Mouse (Mus musculus): ENCODE data around the gene E2f6. TPM values are rescaled to one million over a fixed set of nuclear protein-coding genes. Genes with fewer than 3 reads are reported as not detected.

The E2f6 gene
- total and polyA plus RNA-seq, 3 experiments = 46.7 to 84.1 (median 79.1) TPM

DNA sequence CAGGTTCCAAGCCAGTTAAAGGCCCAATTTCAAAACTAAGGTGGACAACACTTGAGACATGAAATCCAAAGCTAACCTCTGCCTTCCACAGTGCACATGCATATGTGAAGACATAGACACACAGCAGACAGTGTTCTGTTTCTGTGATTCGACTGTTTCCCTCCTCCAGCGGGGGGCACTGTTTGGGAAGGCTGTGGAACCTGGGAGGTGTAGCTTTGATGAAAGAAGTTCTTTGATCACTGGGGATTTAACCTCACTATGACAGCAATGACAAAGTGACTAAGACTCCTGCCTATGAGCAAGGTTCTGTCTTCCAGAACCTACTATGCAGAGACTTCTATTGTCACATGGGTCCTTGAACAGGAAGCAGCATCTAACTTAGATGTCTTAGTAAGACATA, 19.0 kb downstream of the E2f6 start:
- Histone ChIP-seq H3K27ac (no peak overlapping the region), H3K4me1 (ENCODE audit: control insufficient read depth, insufficient read depth, low read length) (peaks cover 17% of the 10 kb centered on the region), H3K79me2 (replicated peaks; ENCODE audit: control insufficient read depth, insufficient read depth, low read length) (no peaks in the 10 kb centered on the region), H3K9ac (ENCODE audit: low read depth, low read length) (no peak overlapping the region), H3K27me3 (ENCODE audit: control insufficient read depth, insufficient read depth, low read length) (no peaks in the 10 kb centered on the region), H3K36me3 (ENCODE audit: control insufficient read depth, insufficient read depth, low read length) (no peaks in the 10 kb centered on the region; the same call in 1 of the 2 replicates), H3K4me3 (no peak overlapping the region)
- 74% methylated on average over 2 of the region's 2 CpGs for WGBS
- intact Hi-C loops (cut with DNase I) = loop anchor here (5.0 to 10.0 kb wide), 3 partner anchors 105 to 183 kb away; partner anchors contain the start of gene 2410004P03Rik
- TF ChIP-seq EP300 (IDR thresholded peaks at IDR 0.05; ENCODE audit: insufficient read depth, low read depth, low read length) = no peak
- TF ChIP-seq POLR2A (IDR thresholded peaks at IDR 0.05; ENCODE audit: insufficient read depth, low read depth, low read length) = no peak
- peak; percentile 44 for TF ChIP-seq CTCF (IDR thresholded peaks at IDR 0.05)
- no peak for DNase-seq

GRCm38 (mm10) chr12:16831071-16831470, 20.3 kb downstream of the E2f6 start:
- Histone ChIP-seq H3K27ac (no peak overlapping the region), H3K27me3 (ENCODE audit: control insufficient read depth, insufficient read depth, low read length) (no peaks in the 10 kb centered on the region), H3K36me3 (ENCODE audit: control insufficient read depth, insufficient read depth, low read length) (peaks cover 6% of the 10 kb centered on the region), H3K4me1 (ENCODE audit: control insufficient read depth, insufficient read depth, low read length) (peaks cover 21% of the 10 kb centered on the region), H3K79me2 (replicated peaks; ENCODE audit: control insufficient read depth, insufficient read depth, low read length) (no peaks in the 10 kb centered on the region), H3K9ac (ENCODE audit: low read depth, low read length) (no peak overlapping the region), H3K4me3 (no peak overlapping the region)
- intact Hi-C loops (cut with DNase I) = no loop called here
- no peak for TF ChIP-seq EP300 (IDR thresholded peaks at IDR 0.05; ENCODE audit: insufficient read depth, low read depth, low read length)
- TF ChIP-seq CTCF (IDR thresholded peaks at IDR 0.05) = no peak
- TF ChIP-seq POLR2A (IDR thresholded peaks at IDR 0.05; ENCODE audit: insufficient read depth, low read depth, low read length) = no peak
- WGBS = 23% methylated on average over 4 of the region's 4 CpGs
- no peak for DNase-seq

GRCm38 (mm10) chr12:16834701-16835100, 23.9 kb downstream of the E2f6 start:
- no peak overlapping the region for H3K9ac ChIP-seq (ENCODE audit: low read depth, low read length)
- H3K27me3 ChIP-seq (ENCODE audit: control insufficient read depth, insufficient read depth, low read length) = no peaks in the 10 kb centered on the region
- H3K4me1 ChIP-seq (ENCODE audit: control insufficient read depth, insufficient read depth, low read length) = peaks cover 18% of the 10 kb centered on the region
- peaks cover 9% of the 10 kb centered on the region for H3K36me3 ChIP-seq (ENCODE audit: control insufficient read depth, insufficient read depth, low read length)
- intact Hi-C loops (cut with DNase I) = no loop called here
- peak overlapping the region; percentile 72 for H3K27ac ChIP-seq
- H3K79me2 ChIP-seq (replicated peaks; ENCODE audit: control insufficient read depth, insufficient read depth, low read length) = no peaks in the 10 kb centered on the region
- no peak overlapping the region for H3K4me3 ChIP-seq
- DNase-seq = peak in 1 of 2 experiments; percentile 28
- WGBS = 53% methylated on average over 11 of the region's 11 CpGs
- TF ChIP-seq EP300 (IDR thresholded peaks at IDR 0.05; ENCODE audit: insufficient read depth, low read depth, low read length) = no peak

DNA sequence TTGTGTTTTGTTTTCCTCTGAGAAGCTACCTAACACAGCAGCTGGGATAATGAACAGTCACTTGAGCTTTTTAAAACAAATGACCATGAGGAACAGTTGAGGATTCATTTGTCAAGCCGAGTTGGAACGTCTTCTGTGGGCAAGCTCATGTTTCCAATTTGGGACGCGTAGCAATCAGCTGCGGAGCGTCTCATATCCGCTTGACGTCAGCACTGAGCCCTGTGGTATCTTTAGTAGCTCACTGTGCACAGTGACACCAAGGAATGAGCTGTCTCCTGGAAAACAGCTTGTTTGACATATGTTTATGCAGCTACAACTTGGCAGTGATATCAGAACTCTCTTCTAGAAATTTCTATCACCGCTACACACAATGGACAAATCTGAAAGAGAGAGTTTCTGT, 25.4 kb downstream of the E2f6 start:
- DNase-seq = peak; percentile 68 to 83
- Histone ChIP-seq H3K27ac (peak overlapping the region; percentile 72), H3K79me2 (replicated peaks; ENCODE audit: control insufficient read depth, insufficient read depth, low read length) (no peaks in the 10 kb centered on the region), H3K9ac (ENCODE audit: low read depth, low read length) (peak overlapping the region; percentile 50), H3K4me1 (ENCODE audit: control insufficient read depth, insufficient read depth, low read length) (peaks cover 15% of the 10 kb centered on the region), H3K4me3 (peak overlapping the region; percentile 28; the same call in 1 of the 2 replicates), H3K27me3 (ENCODE audit: control insufficient read depth, insufficient read depth, low read length) (no peaks in the 10 kb centered on the region), H3K36me3 (ENCODE audit: control insufficient read depth, insufficient read depth, low read length) (peaks cover 9% of the 10 kb centered on the region)
- TF ChIP-seq EP300 (IDR thresholded peaks at IDR 0.05; ENCODE audit: insufficient read depth, low read depth, low read length) (peak; percentile 90), CTCF (IDR thresholded peaks at IDR 0.05) (peak; percentile 70), POLR2A (IDR thresholded peaks at IDR 0.05; ENCODE audit: insufficient read depth, low read depth, low read length) (peak; percentile 65)
- intact Hi-C loops (cut with DNase I) = loop anchor here (2.0 kb wide), 1 partner anchor 59 kb away; the partner anchor contains the start of gene Rock2
- WGBS = 4% methylated on average over 9 of the region's 9 CpGs

- Histone ChIP-seq H3K9ac (ENCODE audit: low read depth, low read length) (no peak overlapping the region), H3K4me3 (no peak overlapping the region), H3K27ac (no peak overlapping the region), H3K79me2 (replicated peaks; ENCODE audit: control insufficient read depth, insufficient read depth, low read length) (no peaks in the 10 kb centered on the region), H3K27me3 (ENCODE audit: control insufficient read depth, insufficient read depth, low read length) (no peaks in the 10 kb centered on the region), H3K36me3 (ENCODE audit: control insufficient read depth, insufficient read depth, low read length) (peaks cover 9% of the 10 kb centered on the region), H3K4me1 (ENCODE audit: control insufficient read depth, insufficient read depth, low read length) (peaks cover 12% of the 10 kb centered on the region)
- no peak for TF ChIP-seq EP300 (IDR thresholded peaks at IDR 0.05; ENCODE audit: insufficient read depth, low read depth, low read length)
- intact Hi-C loops (cut with DNase I) = loop anchor here (2.0 kb wide), 1 partner anchor 57 kb away; the partner anchor contains the start of gene Rock2
- whole genome bisulfite sequencing = 45% methylated on average over 4 of the region's 4 CpGs
- no peak for DNase-seq
Observed at GRCm38 (mm10) chr12:16837766-16838165, 27.0 kb downstream of the E2f6 start.

DNA sequence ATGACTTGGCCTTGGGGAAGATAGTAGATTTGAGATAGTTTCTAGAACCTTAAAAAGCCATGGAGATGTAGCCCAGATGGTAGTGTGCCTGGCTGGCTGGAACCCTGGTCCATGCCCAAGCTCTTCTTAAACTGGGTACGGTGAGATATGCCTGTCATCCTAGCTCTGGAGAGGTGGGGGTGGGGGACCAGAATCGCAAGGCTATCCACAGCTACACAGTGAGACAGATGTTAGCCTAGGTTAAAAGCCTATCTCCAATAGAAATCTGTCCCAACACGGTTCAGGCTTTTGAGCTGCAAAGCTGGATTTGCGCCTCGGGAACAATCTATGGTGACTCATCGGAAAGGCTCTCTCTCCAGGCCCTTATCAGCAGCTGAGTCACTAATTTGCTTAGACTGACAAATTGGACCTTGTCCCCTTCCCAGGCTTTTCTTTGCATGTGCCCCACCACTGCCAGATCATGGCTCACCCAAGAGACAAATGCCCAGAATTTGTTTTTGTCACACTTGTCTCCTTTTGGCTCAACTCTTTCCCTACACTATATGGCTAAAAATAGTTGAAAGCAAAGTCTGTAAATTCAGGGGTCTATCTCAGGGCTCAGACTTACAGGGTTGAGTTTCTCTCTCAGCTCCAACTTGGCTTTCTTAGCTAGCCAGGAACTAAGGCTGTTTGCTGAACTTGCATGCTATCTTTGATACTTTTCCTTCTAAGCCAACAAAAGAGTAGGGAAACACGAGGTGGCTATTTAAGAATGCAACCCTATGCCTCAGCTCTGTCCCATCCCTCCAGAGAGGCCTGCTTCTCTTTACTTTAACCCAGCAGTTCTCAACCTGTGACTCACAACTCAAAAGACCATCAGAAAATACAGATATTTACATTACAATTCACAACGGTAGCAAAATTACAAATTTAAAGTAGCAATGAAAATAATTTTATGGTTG, 30.3 kb downstream of the E2f6 start:
- Histone ChIP-seq H3K4me1 (ENCODE audit: control insufficient read depth, insufficient read depth, low read length) (peaks cover 7% of the 10 kb centered on the region), H3K4me3 (no peak overlapping the region), H3K27me3 (ENCODE audit: control insufficient read depth, insufficient read depth, low read length) (no peaks in the 10 kb centered on the region), H3K9ac (ENCODE audit: low read depth, low read length) (no peak overlapping the region), H3K36me3 (ENCODE audit: control insufficient read depth, insufficient read depth, low read length) (peaks cover 3% of the 10 kb centered on the region; the same call in 1 of the 2 replicates), H3K27ac (peak overlapping the region; percentile 49), H3K79me2 (replicated peaks; ENCODE audit: control insufficient read depth, insufficient read depth, low read length) (no peaks in the 10 kb centered on the region)
- intact Hi-C loops (cut with DNase I) = no loop called here
- peak; percentile 38 to 68 for DNase-seq
- no peak for TF ChIP-seq POLR2A (IDR thresholded peaks at IDR 0.05; ENCODE audit: insufficient read depth, low read depth, low read length)
- TF ChIP-seq CTCF (IDR thresholded peaks at IDR 0.05) = no peak
- no peak for TF ChIP-seq EP300 (IDR thresholded peaks at IDR 0.05; ENCODE audit: insufficient read depth, low read depth, low read length)
- WGBS = 24% methylated on average over 8 of the region's 8 CpGs

All from heart, adult 2 months (tissue).